Mouse (Mus musculus) heart, adult 2 months (tissue): ENCODE measurements around the gene Sugt1.

Experiments used
- EP300 ChIP-seq: fragments of 200-500 bp; IDR thresholded peaks from 2 replicates; pipeline ENCODE4 v1.6.1; 2011; ENCODE audit warnings: low read depth, low read length, control low read depth; ENCODE audit not compliant: insufficient read depth
- POLR2A ChIP-seq: fragments of 200-500 bp; IDR thresholded peaks from 2 replicates; pipeline ENCODE4 v1.6.1; 2011; ENCODE audit warnings: mild to moderate bottlenecking, low read depth, low read length, control low read depth; ENCODE audit not compliant: insufficient read depth

GRCm38 (mm10) chr14:79591611-79592010 is 4.1 kb downstream of the Sugt1 start:
- TF ChIP-seq POLR2A (no peak), EP300 (no peak)
